Comparison of ENCODE assay signal across 10 mouse cellular contexts in the genomic region with DNA sequence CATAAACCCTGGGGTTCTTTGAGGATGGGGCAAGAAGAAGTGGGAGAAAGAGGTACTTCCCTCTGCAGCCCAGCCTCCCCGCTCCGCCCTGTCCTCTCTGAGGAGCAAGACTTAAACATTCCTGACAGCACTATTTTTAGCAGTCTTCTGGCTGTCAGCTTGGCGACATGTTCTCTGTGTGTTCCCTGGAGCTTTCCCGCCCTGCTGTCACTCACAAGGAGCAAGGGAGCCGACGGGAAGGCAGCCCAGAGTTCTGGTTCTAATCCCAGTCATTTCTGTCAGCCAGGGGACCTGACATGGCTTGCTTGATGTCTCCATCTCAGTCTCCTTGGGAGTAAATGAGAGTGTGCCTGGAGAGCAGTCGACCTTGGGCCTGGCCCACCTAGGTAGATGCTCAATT. TPM values are rescaled to one million over a fixed set of nuclear protein-coding genes. Genes with fewer than 3 reads are reported as not detected.
A peak's percentile ranks its signal among the peaks of the same experiment; 100 is the strongest.
DNase-seq lines count a peak whose midpoint lies in the region; ATAC-seq lines count a peak whose summit lies in the region.
"Had no signal": no experiment of that assay in that cellular context is flagged by ENCODE, and none has a peak within 500 bp of the region (broad histone marks: within the 10 kb centered on the region; RNA-seq: fewer than 3 reads in every experiment).

No protein-coding gene starts in this region.

- DNase-seq in cerebellum, postnatal 10 days, result peak; percentile 33 to 60
- DNase-seq in cerebellum, adult 8-10 months, result no peak
- DNase-seq in 3T3-L1 (ENCODE audit: low read depth, low spot score), result peak; percentile 4
- peak; percentile 62 for DNase-seq in gastrocnemius, postnatal 25 days
- DNase-seq in layer of hippocampus, adult 9-11 months, result peak; percentile 40
- no peak for DNase-seq in thymus, postnatal 25 days
- DNase-seq in spleen, postnatal 36 days (ENCODE audit: low spot score in 2 of 2), result no peak
- DNase-seq: adrenal gland, adult 2 months had no signal

- ATAC-seq in megakaryocyte-erythroid progenitor cell, adult 5-6 weeks (replicated peaks; ENCODE audit: low FRiP score, low TSS enrichment, poor library complexity, severe bottlenecking), result no peak
- ATAC-seq: CD4-positive, CD25-positive, alpha-beta regulatory T cell, adult 4 months had no signal

RNA-seq across cellular contexts. Expression of a gene that starts 40.0 kb away (rescaled TPM):
- total RNA-seq in gastrocnemius, postnatal 25 days (2021), result 1 to 10 TPM; 2.3 to 3.2 TPM
- total RNA-seq in megakaryocyte-erythroid progenitor cell, adult 5-6 weeks (2014; fragmentation: Nextera tagmentation), result not detected in 2 replicates
- not detected in 2 replicates for total RNA-seq in megakaryocyte-erythroid progenitor cell, adult 5-6 weeks (2017)
- total RNA-seq: adrenal gland, adult 2 months had no signal

Comparison
In these comparisons a context has a peak if more than half of its experiments do, and no peak if none do; other contexts are left out.
1. DNase-seq: peak in cerebellum, postnatal 10 days (2 of 2), 3T3-L1 (single experiment), gastrocnemius, postnatal 25 days (single experiment) and layer of hippocampus, adult 9-11 months (single experiment); none in cerebellum, adult 8-10 months (single experiment), thymus, postnatal 25 days (single experiment) and spleen, postnatal 36 days (0 of 2).